Mouse (Mus musculus) olfactory bulb, adult 2 months (tissue): ENCODE data around the gene Olfr1493-ps1. TPM values are rescaled to one million over a fixed set of nuclear protein-coding genes. Genes with fewer than 3 reads are reported as not detected.

ENCODE experiments used
- H3K27ac ChIP-seq: fragments of 200-500 bp; 2 replicates; pipeline ENCODE4 v1.5.1; 2012; ENCODE audit warnings: low read depth, low read length; ENCODE audit not compliant: insufficient read depth
- H3K4me1 ChIP-seq: fragments of 200-500 bp; 2 replicates; pipeline ENCODE4 v1.6.1; 2012; ENCODE audit warnings: low read length; ENCODE audit not compliant: control insufficient read depth, insufficient read depth
- H3K4me3 ChIP-seq: fragments of 200-500 bp; 2 replicates; pipeline ENCODE4 v1.5.1; 2012; ENCODE audit warnings: mild to moderate bottlenecking, low read depth, low read length, moderate library complexity; ENCODE audit not compliant: insufficient read depth
- CTCF ChIP-seq: fragments of 200-500 bp; IDR thresholded peaks from 2 replicates; pipeline ENCODE4 v1.5.1; 2012; ENCODE audit warnings: low read depth, mild to moderate bottlenecking, low read length, moderate library complexity; ENCODE audit not compliant: insufficient read depth
- POLR2A ChIP-seq: fragments of 200-500 bp; IDR thresholded peaks from 2 replicates; pipeline ENCODE4 v1.6.1; 2012; ENCODE audit warnings: mild to moderate bottlenecking, low read depth, low read length, moderate library complexity; ENCODE audit not compliant: insufficient read depth
- WGBS: fragments of 180-500 bp; shearing (Covaris S2); methylation state at CpG from one replicate; pipeline ENCODE4 v1.1.7; 2018; 5-methylcytosine and 5-hydroxymethylcytosine counted together
- polyA plus RNA-seq: library from polyadenylated mRNA; stranded (reverse); fragments of >200 nt; gene quantifications from 2 replicates; pipeline ENCODE4 v1.2.4, GENCODE M21; 2012; ENCODE audit warnings: low replicate concordance; ENCODE audit not compliant: missing spikeins, insufficient read depth, insufficient read length

Olfr1493-ps1 gene
- polyA plus RNA-seq, result not detected in 2 replicates

DNA sequence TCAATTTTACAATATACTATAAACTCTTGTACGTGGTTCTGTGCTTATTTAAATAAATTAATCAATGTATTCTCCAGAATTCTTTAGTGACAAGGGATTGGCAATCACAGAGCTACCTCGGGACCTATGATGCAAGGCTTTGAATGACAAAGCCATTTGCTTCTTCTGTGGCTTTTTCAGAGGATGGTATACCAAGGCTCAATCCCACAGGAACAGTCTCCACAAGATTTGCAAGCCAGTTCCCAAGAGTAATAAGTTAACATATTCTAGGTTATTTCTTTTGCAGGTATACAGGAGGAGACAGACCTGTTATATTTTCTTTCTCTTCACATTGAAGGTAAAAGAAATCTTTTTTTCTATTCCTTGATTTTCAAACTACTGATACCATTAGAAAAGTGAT is at the start of gene Olfr1493-ps1:
Gene Olfr1493-ps1, plus strand, starts transcription at position 301 of the 400 bp plus-strand sequence.
- TF ChIP-seq POLR2A, result no peak
- no peak for TF ChIP-seq CTCF
- 45% methylated on average over 2 of the region's 2 CpGs for WGBS

DNA sequence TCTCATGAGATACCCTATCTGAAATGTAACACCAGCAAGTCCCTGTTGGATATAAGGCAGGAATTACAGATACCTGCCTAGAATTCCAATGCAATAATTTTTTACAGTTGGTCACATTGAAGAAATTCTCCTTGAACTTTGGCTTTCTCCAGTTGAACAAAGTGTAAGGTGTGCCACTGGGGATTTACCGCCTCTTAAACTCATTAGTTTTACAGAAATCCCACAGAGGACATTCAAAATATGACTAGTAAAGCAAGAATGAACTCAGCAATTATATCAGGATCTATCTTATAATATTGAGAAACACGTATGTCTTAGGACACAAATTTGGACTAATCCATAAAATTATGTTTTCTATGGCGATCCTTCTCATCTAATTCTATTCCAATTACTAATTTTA is 26.1 kb upstream of the Olfr1493-ps1 start, which contains the start of gene Olfr1491:
Gene Olfr1491, plus strand, starts transcription at position 301 of the 400 bp plus-strand sequence.
- WGBS, result 76% methylated on average over 3 of the region's 3 CpGs
- no peak for TF ChIP-seq POLR2A
- TF ChIP-seq CTCF, result no peak
- H3K27ac ChIP-seq, result no peak within 1 kb of the TSS
- H3K4me3 ChIP-seq, result no peak within 1 kb of the TSS
- no peaks in the 10 kb centered on the region for H3K4me1 ChIP-seq

More for the DNA sequence above, at the start of gene Olfr1493-ps1:
- no peaks in the 10 kb centered on the region for H3K4me1 ChIP-seq
- no peak within 1 kb of the TSS for H3K27ac ChIP-seq
- H3K4me3 ChIP-seq, result no peak within 1 kb of the TSS

DNA sequence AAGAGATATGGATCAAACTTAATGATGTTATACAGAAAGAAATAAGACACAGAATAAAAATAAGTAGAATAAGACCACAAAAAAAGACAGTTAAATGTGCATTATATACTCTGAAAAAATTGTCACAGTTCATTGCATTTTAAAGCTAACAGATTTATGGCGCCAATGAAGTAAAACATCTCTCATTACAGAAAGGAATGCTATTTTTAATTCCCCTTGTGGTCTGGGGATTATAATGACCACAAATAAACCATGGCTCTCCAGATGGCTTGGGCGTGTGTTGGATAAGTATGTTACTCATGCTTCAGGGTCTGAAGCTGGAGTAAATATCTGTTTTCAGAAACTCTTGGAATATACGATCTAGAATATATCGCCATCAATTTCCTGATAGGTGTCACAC is 16.4 kb downstream of the Olfr1493-ps1 start, which contains the start of gene Olfr1494:
Gene Olfr1494, plus strand, starts transcription at position 301 of the 400 bp plus-strand sequence.
- no peak for TF ChIP-seq POLR2A
- TF ChIP-seq CTCF, result no peak
- 94% methylated on average over 4 of the region's 4 CpGs for WGBS
- no peak within 1 kb of the TSS for H3K27ac ChIP-seq
- no peak within 1 kb of the TSS for H3K4me3 ChIP-seq
- no peaks in the 10 kb centered on the region for H3K4me1 ChIP-seq

DNA sequence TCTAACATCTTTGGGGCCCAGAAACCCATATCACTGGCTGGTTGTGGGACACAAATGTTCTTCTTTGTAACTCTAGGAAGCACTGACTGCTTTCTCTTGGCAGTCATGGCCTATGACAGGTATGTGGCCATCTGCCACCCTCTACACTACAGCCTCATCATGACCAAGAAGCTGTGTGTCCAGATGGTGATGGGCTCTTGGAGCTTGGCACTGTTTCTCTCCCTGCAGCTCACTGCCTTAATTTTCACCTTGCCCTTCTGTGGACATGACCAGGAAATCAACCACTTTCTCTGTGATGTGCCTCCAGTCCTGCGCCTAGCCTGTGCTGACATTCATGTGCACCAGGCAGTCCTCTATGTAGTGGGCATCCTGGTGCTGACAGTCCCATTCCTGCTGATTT is 26.3 kb downstream of the Olfr1493-ps1 start:
- WGBS, result 100% methylated on average over 1 of the region's 1 CpGs
- no peak overlapping the region for H3K27ac ChIP-seq
- H3K4me1 ChIP-seq, result no peaks in the 10 kb centered on the region
- TF ChIP-seq POLR2A (no peak), CTCF (no peak)
- no peak overlapping the region for H3K4me3 ChIP-seq

DNA sequence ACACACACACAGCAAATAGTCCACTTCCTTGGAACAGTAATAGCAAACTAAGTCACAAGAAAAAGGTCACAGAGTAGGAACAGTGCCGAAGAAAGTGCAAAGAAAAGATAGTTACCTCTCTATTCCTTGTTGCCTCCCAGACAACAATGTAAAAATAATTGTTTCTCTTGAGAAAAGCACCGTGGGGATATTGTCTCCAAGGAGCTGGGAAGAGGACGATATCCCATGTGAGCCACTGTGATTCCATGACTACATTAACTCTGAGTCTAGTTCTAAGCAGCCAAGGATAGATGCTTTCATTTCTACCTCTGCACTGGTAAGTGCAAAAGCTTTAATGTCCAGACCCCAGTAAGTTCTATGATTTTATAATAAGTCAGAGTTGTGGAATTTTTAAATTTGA is 41.2 kb downstream of the Olfr1493-ps1 start, which contains the start of gene Olfr1495:
Gene Olfr1495, plus strand, starts transcription at position 301 of the 400 bp plus-strand sequence.
- H3K27ac ChIP-seq, result no peak within 1 kb of the TSS
- no peak within 1 kb of the TSS for H3K4me3 ChIP-seq
- no peaks in the 10 kb centered on the region for H3K4me1 ChIP-seq
- WGBS, result 74% methylated on average over 3 of the region's 3 CpGs
- TF ChIP-seq POLR2A (no peak), CTCF (no peak)

DNA sequence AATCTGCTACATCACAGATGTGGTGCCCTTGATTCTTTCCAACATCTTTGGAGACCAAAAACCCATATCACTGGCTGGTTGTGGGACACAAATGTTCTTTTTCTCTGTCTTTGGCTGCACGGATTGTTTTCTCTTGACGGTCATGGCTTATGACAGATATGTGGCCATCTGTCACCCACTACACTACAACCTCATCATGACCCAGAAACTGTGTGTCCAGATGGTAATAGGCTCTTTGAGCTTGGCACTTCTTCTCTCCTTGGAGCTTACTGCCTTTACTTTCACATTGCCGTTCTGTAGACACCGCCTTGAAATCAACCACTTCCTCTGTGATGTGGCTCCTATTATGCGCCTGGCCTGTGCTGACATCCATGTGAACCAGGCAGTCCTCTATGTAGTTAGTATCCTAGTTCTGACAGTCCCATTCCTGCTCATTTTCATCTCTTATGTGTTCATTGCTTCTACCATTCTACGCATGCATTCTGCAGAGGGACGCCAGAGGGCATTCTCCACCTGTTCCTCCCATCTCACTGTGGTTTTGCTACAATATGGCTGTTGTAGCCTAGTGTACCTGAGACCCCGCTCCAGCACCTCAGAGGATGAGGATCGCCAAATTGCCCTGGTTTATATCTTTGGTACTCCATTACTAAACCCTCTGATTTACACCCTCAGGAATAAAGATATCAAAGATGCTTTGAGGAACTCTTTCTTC is 45.6 kb downstream of the Olfr1493-ps1 start:
- TF ChIP-seq CTCF (no peak), POLR2A (no peak)

DNA sequence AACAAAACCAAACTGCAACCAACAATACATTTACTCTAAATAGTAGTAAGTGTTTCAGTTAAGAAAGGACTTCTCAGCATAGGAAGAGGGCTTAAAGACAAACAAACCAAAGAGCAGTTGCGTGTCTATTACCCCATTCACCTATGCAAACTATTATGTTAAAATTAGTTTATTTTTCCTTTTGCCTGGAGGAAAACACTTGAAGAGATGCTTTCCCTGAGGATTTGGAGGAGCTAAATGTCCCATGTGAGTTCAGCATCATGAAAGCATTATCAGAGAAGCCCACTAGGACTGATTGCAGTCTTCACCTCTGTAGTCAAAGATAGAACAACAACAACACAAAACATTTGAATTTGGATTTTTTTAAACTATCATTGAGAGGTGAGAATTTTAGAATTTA is 54.5 kb downstream of the Olfr1493-ps1 start, which contains the start of gene Olfr1496:
Gene Olfr1496, plus strand, starts transcription at position 301 of the 400 bp plus-strand sequence.
- no peak within 1 kb of the TSS for H3K27ac ChIP-seq
- no peak within 1 kb of the TSS for H3K4me3 ChIP-seq
- TF ChIP-seq POLR2A, result no peak
- TF ChIP-seq CTCF, result no peak
- WGBS, result 94% methylated on average over 1 of the region's 1 CpGs
- no peaks in the 10 kb centered on the region for H3K4me1 ChIP-seq

More for the DNA sequence above, 45.6 kb downstream of the Olfr1493-ps1 start:
- no peaks in the 10 kb centered on the region for H3K4me1 ChIP-seq
- no peak overlapping the region for H3K27ac ChIP-seq
- 92% methylated on average over 9 of the region's 9 CpGs for WGBS
- no peak overlapping the region for H3K4me3 ChIP-seq

Other genes starting within 250 kb of the Olfr1493-ps1 start
- gene Olfr1475, start 243.1 kb upstream of the Olfr1493-ps1 start, polyA plus RNA-seq, result not detected in 2 replicates
- gene Olfr1477, start 222.7 kb upstream of the Olfr1493-ps1 start, polyA plus RNA-seq, result not detected in 2 replicates
- not detected in 2 replicates for gene Olfr1480, start 195.4 kb upstream of the Olfr1493-ps1 start, polyA plus RNA-seq
- not detected in 2 replicates for gene Olfr1484, start 139.8 kb upstream of the Olfr1493-ps1 start, polyA plus RNA-seq
- not detected in 2 replicates for gene Olfr1487, start 105.9 kb upstream of the Olfr1493-ps1 start, polyA plus RNA-seq
- gene Olfr1489, start 91.7 kb upstream of the Olfr1493-ps1 start, polyA plus RNA-seq, result not detected in 2 replicates
- not detected in 2 replicates for gene Olfr1490, start 72.2 kb upstream of the Olfr1493-ps1 start, polyA plus RNA-seq
- not detected in 2 replicates for gene Olfr1491, start 26.0 kb upstream of the Olfr1493-ps1 start, polyA plus RNA-seq
- gene Olfr1494, start 16.4 kb downstream of the Olfr1493-ps1 start, polyA plus RNA-seq, result not detected in 2 replicates
- not detected in 2 replicates for gene Olfr1495, start 41.3 kb downstream of the Olfr1493-ps1 start, polyA plus RNA-seq
- gene Olfr1496, start 54.6 kb downstream of the Olfr1493-ps1 start, polyA plus RNA-seq, result not detected in 2 replicates
- not detected in 2 replicates for gene Olfr1497, start 74.9 kb downstream of the Olfr1493-ps1 start, polyA plus RNA-seq
- gene Olfr1499, start 96.2 kb downstream of the Olfr1493-ps1 start, polyA plus RNA-seq, result not detected in 2 replicates
- gene Olfr1500, start 107.2 kb downstream of the Olfr1493-ps1 start, polyA plus RNA-seq, result not detected in 2 replicates
- not detected in 2 replicates for gene Olfr1501, start 127.4 kb downstream of the Olfr1493-ps1 start, polyA plus RNA-seq
- gene Olfr1502, start 138.5 kb downstream of the Olfr1493-ps1 start, polyA plus RNA-seq, result not detected in 2 replicates
- gene Olfr1504, start 174.7 kb downstream of the Olfr1493-ps1 start, polyA plus RNA-seq, result not detected in 2 replicates
- not detected in 2 replicates for gene Olfr1505, start 190.3 kb downstream of the Olfr1493-ps1 start, polyA plus RNA-seq